Mouse (Mus musculus) Patski (cell line): Measurements from ENCODE around the gene Ccdc62. TPM values are rescaled to one million over a fixed set of nuclear protein-coding genes. Genes with fewer than 3 reads are reported as not detected.

Experiments
- ATAC-seq: fragments of 100-300 bp; one replicate; pipeline ENCODE4 v1.8.0; 2021
- CTCF ChIA-PET: fragments of 350-600 bp; sonication (Branson Sonifier 250); formaldehyde crosslinking; loops from one replicate; lab custom pipeline; 2022; ENCODE audit warnings: inconsistent platforms; lab: Charles Lee
- POLR2A ChIA-PET: fragments of 350-600 bp; sonication (Branson Sonifier 250); formaldehyde crosslinking; loops from one replicate; lab custom pipeline; 2022; ENCODE audit warnings: antibody characterized with exemption, inconsistent platforms; lab: Charles Lee
- DNase-seq: peaks from one replicate; pipeline ENCODE4 v3.0.0-alpha.2; 2011; ENCODE audit warnings: low read depth, low spot score
- H3K27me3 ChIP-seq: fragments of 371-371 bp; one replicate; pipeline ENCODE4 v1.5.1; 2021
- CTCF ChIP-seq: fragments of 100-300 bp; IDR thresholded peaks from one replicate; pipeline ENCODE4 v1.5.1; 2021
- in situ Hi-C: fragments of 300-500 bp; cut with MboI; formaldehyde crosslinking; loops from 3 replicates; pipeline ENCODE4 v1.11.1; 2018; ENCODE audit warnings: low pct_unique_long_range_greater_than_20kb, mixed read lengths
- polyA plus RNA-seq: library from polyadenylated mRNA; unstranded; gene quantifications from one replicate; pipeline ENCODE4 v1.2.3, GENCODE M21; 2021

Gene Ccdc62
- polyA plus RNA-seq, 1 experiment from 2014 or later: 6.7 TPM

DNA sequence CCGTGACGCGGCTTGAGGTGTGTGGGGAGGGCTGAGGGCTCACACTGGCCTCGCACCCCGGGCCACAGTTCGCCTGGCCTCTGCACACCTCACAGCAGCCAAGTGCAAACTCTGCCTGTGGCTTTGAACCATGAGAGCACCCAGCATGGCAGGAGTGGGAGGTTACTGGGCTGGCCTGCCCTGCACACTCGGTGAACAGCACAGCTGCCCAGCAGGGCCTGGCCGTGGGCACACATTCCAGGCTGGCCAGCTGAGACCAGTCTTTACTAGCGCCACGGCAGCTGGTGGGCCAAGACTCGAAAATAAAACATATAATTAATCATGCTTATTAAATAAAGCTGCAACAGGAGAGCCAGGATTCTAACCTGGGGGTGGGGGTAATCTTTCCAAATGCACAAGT is 75.1 kb downstream of the Ccdc62 start:
- POLR2A ChIA-PET: interaction anchor here (0.7 to 3.8 kb wide), 3 partner anchors 24 to 79 kb away, joined by 5 to 12 read pairs (median 5); no protein-coding TSS in a partner anchor
- CTCF ChIA-PET: interaction anchor here (2.1 to 4.0 kb wide), 4 partner anchors 10 to 80 kb away, joined by 7 to 20 read pairs (median 12); no protein-coding TSS in a partner anchor
- in situ Hi-C loops: no loop called here
- no peak for TF ChIP-seq CTCF
- DNase-seq (no peak), ATAC-seq (no peak)
- no peaks in the 10 kb centered on the region for H3K27me3 ChIP-seq

DNA sequence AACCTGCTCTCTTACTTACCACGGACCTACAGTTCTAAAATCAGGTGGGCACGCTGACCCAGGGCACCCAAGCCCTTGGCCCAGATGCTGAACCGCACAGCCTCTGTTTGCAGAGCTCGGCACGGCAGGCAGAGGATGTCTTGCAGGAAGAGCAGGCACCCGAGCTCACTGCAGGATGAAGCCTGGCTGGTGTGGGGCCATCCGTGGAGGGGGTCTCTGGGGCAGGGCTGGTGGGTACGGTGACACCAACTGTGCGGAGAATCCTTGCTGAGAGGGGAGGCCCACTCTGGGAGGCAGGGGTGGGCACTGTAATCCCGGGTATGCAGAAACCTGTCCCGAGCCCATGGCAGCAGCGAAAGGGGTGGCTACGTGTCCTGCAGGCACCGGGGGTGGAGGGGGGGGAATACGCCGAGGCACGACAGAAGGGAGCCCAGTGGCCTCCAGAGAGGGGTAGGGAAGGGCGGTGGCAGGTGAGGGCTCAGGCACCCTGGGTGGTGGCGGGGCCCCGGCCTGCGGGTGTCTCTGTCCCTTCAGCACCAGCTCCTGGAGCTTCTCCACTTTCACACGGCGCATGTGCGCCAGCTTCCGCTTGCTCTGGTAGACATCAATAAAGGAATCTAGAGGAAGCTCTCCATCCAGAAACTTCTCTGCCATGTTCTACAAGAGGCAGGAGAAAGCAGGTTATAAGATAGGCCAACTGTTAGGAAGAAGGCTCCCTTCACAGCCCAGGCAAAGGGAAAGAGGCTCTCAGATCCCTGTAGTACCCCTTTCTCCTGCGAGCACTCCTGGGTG is 75.8 kb downstream of the Ccdc62 start:
- POLR2A ChIA-PET: interaction anchor here (0.7 to 3.8 kb wide), 5 partner anchors 18 to 79 kb away, joined by 3 to 12 read pairs (median 5); no protein-coding TSS in a partner anchor
- H3K27me3 ChIP-seq: no peaks in the 10 kb centered on the region
- no peak for ATAC-seq
- in situ Hi-C loops: no loop called here
- CTCF ChIA-PET: interaction anchor here (1.0 to 4.0 kb wide), 6 partner anchors 9 to 79 kb away, joined by 3 to 20 read pairs (median 6); partner anchors contain the start of gene Vps37b
- TF ChIP-seq CTCF: no peak
- no peak for DNase-seq

DNA sequence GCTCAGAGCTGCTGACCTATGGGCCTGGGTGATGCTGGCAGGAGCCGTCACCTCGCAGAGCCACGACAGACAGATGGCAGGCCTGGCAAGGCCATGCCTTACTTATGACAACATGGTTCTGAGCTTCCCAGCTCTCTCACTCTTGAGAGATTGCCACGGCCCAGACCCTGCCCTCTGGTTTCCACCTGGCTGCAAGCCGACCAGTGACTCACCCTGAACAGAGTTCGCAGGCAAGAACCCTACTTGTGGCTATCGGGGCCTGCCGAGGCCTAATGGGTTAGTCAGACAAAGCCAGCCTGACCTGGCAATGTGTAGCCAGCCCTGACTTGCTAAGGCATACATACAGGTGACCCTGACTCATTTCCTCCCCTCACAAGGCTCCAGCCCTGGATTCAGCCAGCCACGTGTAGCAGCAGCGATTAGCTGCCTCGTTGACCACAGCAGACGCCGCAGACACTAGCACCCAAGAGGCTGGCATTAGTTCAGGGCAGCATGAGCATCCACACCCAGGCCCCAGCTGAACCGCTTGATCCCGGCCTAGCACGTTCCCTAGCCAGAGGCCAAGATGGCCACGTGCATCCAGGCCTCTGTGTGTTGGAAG is 76.5 kb downstream of the Ccdc62 start:
- ChIA-PET POLR2A (interaction anchor here (0.7 to 1.7 kb wide), 6 partner anchors 11 to 86 kb away, joined by 3 to 5 read pairs (median 3); no protein-coding TSS in a partner anchor), CTCF (interaction anchor here (1.0 to 4.0 kb wide), 6 partner anchors 8 to 78 kb away, joined by 3 to 20 read pairs (median 6); partner anchors contain the start of gene Vps37b)
- no peak for TF ChIP-seq CTCF
- no peaks in the 10 kb centered on the region for H3K27me3 ChIP-seq
- in situ Hi-C loops: no loop called here
- ATAC-seq: peak; percentile 91
- DNase-seq: peak; percentile 100

DNA sequence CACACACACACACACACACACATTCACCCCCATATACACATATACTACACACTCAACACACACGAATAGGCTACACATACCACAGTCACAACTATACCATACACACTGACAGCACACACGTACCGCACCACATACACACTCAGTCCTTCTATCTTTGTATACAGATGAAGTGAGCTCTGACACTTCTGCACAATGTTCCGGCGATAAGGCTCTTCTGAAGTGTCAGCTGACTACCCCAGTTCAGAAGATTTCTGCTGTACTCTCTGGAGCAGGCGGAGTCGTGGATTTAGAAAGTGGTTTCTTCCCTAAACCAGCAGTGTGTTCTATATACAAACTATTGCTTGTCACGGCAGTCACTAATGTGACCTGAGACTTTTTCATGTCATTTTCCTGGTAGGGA is 79.6 kb downstream of the Ccdc62 start:
- DNase-seq (no peak), ATAC-seq (no peak)
- H3K27me3 ChIP-seq: no peaks in the 10 kb centered on the region
- CTCF ChIA-PET: no interaction called here
- TF ChIP-seq CTCF: no peak
- in situ Hi-C loops: no loop called here
- POLR2A ChIA-PET: interaction anchor here (0.5 to 0.7 kb wide), 2 partner anchors 10 to 21 kb away, joined by 3 to 4 read pairs; no protein-coding TSS in a partner anchor

DNA sequence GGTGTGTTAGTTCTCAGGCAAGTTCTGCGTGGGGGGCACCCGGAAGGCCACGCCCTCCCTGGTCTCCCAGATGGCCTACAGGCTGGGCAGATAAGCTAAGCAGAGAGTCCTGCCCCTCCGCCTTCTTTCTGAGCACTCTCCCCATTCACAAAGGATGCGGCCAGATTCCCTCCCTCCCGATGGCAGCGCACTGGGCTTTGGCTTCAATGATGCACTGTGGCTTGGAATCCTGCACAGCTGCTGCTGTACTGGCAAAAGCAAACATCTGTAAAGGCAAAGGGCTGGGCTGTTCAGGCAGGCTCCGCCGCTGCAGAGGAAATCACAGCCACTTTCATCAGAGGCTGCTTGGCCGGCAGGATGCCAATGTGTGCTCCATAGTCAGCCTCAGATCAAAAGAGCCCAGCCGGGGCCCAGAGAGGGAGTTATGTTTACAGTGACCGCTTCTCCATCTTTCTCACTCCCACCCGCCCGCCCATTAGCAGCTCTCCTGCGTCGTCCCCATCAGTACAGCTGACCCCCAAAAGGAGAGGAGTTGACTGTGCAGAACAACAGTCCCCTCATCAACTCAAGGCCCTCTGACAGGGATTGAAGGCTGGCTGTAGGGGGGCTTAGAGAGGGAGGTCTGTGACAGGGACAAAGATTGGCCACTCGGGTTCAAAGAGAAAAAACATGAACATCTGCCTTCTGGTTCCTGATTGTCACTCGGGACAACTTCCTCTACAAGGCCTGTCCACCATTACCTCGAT is 80.6 kb downstream of the Ccdc62 start:
- ATAC-seq (no peak), DNase-seq (no peak)
- CTCF ChIA-PET: interaction anchor here (1.2 kb wide), 1 partner anchor 74 kb away, joined by 3 read pairs; no protein-coding TSS in a partner anchor
- POLR2A ChIA-PET: interaction anchor here (0.6 to 0.7 kb wide), 2 partner anchors 14 to 60 kb away, joined by 3 read pairs; no protein-coding TSS in a partner anchor
- TF ChIP-seq CTCF: no peak
- no peaks in the 10 kb centered on the region for H3K27me3 ChIP-seq
- in situ Hi-C loops: no loop called here

DNA sequence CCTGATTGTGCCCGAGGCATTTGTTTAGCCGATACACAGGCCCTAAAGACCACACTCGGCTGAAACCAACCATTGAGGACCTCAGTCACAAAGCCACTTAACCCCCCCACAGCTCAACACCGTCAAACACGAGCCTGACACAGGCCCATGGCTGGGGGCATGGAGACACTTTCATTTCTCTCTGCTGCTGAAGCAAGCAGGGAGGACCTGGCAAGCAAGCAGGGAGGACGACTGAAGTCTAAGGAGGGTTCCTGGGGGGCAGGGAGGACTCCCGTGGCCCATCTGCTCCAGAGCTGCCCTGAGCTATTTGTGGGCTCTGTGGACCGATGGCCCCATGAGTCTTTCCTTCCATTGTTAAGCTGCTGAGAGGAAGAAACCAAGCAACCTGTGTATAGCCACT is 81.4 kb downstream of the Ccdc62 start:
- TF ChIP-seq CTCF: no peak
- ChIA-PET POLR2A (interaction anchor here (2.0 kb wide), 1 partner anchor 13 kb away, joined by 7 read pairs; no protein-coding TSS in a partner anchor), CTCF (interaction anchor here (1.2 kb wide), 1 partner anchor 73 kb away, joined by 3 read pairs; no protein-coding TSS in a partner anchor)
- in situ Hi-C loops: no loop called here
- H3K27me3 ChIP-seq: no peaks in the 10 kb centered on the region
- ATAC-seq (no peak), DNase-seq (no peak)

DNA sequence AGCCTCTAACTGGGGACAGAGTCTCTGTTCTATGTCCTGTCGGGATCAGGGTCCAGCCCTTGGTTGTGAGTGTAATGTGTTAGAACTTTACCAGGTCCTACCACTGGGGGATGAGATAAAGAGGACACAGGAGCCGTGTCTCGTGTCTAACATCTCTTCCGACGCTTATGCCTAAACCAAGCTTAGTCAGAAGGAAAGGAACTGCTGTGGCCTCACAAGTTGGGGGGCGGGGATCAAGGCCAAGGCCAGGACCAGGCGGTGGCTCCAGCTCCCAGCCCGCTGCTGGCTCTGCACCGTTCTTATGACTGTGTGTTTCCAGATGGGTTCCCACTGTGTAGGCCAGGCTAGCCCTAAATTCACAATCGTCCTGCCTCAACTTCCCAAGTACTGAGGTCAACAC is 82.4 kb downstream of the Ccdc62 start:
- DNase-seq (no peak), ATAC-seq (no peak)
- TF ChIP-seq CTCF: no peak
- H3K27me3 ChIP-seq: no peaks in the 10 kb centered on the region
- ChIA-PET POLR2A (interaction anchor here (0.5 to 2.0 kb wide), 3 partner anchors 9 to 58 kb away, joined by 3 to 7 read pairs (median 4); no protein-coding TSS in a partner anchor), CTCF (interaction anchor here (1.6 kb wide), 1 partner anchor 61 kb away, joined by 3 read pairs; no protein-coding TSS in a partner anchor)
- in situ Hi-C loops: no loop called here

DNA sequence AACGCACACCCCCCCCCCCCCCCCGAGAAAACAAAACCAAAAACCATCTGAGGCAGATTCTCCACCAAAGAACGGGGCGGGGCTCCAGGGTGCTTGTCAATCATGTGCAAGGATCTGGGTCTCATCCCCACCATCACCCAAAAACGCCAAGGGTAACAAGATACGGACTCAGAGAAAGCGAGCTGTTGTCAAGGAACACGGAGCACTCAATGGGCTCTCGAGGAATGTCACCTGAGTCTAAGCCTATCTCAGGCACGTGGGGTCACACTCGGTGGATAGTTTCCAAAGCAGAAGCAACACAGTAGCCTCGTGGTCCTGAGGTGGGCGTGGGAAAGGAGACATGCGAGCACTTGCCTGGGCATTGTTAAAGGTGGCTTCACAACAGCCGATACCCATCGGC is 83.3 kb downstream of the Ccdc62 start:
- ChIA-PET CTCF (interaction anchor here (1.6 kb wide), 1 partner anchor 60 kb away, joined by 3 read pairs; no protein-coding TSS in a partner anchor), POLR2A (interaction anchor here (0.5 to 2.0 kb wide), 3 partner anchors 11 to 57 kb away, joined by 4 to 7 read pairs (median 6); no protein-coding TSS in a partner anchor)
- ATAC-seq (no peak), DNase-seq (no peak)
- in situ Hi-C loops: no loop called here
- no peak for TF ChIP-seq CTCF
- no peaks in the 10 kb centered on the region for H3K27me3 ChIP-seq

DNA sequence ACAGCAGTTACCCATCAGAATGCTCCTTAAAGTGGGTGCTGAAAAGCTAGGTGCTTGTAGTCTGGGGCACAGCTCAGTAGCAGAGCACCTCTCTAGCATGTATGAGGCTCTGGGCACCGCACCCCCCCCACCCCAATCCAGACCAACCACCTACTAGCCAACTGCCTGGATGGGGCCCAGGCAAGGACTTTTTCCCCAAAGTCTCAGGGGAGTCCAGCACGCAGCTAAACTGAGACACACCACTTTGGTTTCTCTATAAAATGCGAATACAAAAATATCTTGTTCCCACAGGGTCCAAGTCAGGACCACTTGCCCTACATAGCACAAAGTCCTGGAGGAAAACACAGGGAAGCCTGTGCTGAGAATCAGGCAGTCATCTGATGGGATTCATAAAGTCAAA is 83.7 kb downstream of the Ccdc62 start:
- POLR2A ChIA-PET: interaction anchor here (0.9 kb wide), 1 partner anchor 17 kb away, joined by 3 read pairs; no protein-coding TSS in a partner anchor
- in situ Hi-C loops: no loop called here

More for the DNA sequence above, 83.7 kb downstream of the Ccdc62 start:
- no peak for TF ChIP-seq CTCF
- ATAC-seq (no peak), DNase-seq (no peak)
- H3K27me3 ChIP-seq: no peaks in the 10 kb centered on the region
- CTCF ChIA-PET: interaction anchor here (1.6 to 2.3 kb wide), 2 partner anchors 12 to 60 kb away, joined by 3 to 9 read pairs; no protein-coding TSS in a partner anchor
